Mouse (Mus musculus) lung, adult 2 months (tissue): ENCODE measurements around the gene Tmem266. TPM values are rescaled to one million over a fixed set of nuclear protein-coding genes. Genes with fewer than 3 reads are reported as not detected.

Experiments used
- DNase-seq: peaks from one replicate; pipeline ENCODE4 v3.0.0; 2022
- H3K4me1 ChIP-seq: fragments of 200-500 bp; 2 replicates; pipeline ENCODE4 v1.6.1; 2011; ENCODE audit warnings: low read length; ENCODE audit not compliant: control insufficient read depth, insufficient read depth
- H3K4me3 ChIP-seq: fragments of 200-500 bp; replicated peaks from 2 replicates; pipeline ENCODE3; 2011; ENCODE audit warnings: low read depth, mild to moderate bottlenecking, control low read depth, low read length; ENCODE audit errors: extremely low read depth
- CTCF ChIP-seq: fragments of 200-500 bp; IDR thresholded peaks from 2 replicates; pipeline ENCODE4 v1.5.1; 2011; ENCODE audit warnings: mild to moderate bottlenecking, low read length, control low read depth; ENCODE audit not compliant: insufficient read depth
- POLR2A ChIP-seq: fragments of 200-500 bp; IDR thresholded peaks from 2 replicates; pipeline ENCODE4 v1.6.1; 2011; ENCODE audit warnings: low read depth, mild to moderate bottlenecking, control low read depth, low read length, borderline replicate concordance; ENCODE audit errors: extremely low read depth
- WGBS: fragments of 180-500 bp; shearing (Covaris S2); methylation state at CpG from one replicate; pipeline ENCODE4 v1.1.7; 2018; 5-methylcytosine and 5-hydroxymethylcytosine counted together
- polyA plus RNA-seq: library from polyadenylated mRNA; depleted of rRNA; stranded (reverse); fragments of >200 nt; gene quantifications from 2 replicates; pipeline ENCODE4 v1.2.3, GENCODE M21; 2012; rRNA removed

Gene Tmem266
- polyA plus RNA-seq, 1 experiment: 0.33 TPM

DNA sequence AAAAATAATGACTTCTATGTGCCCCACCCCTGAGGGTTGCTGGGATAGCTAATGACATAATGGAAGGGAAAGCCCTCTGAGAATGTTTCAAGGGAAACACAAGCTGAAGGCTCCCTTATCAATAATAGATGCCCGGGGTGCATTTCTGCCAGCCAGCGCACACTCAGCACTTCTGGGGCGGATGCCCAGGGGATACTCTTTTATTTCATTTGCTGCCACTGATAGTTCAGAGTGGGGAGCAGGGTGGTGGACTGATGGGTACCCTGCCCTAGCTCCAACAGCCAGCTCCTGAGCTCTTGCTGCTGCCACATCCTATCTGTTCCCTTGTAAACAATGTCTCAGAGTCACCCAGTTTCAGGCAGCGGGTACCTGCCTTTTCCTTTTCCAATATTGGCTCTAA lies 120.8 kb downstream of the Tmem266 start:
- TF ChIP-seq POLR2A: no peak
- no peak for DNase-seq
- Histone ChIP-seq H3K4me1 (no peaks in the 10 kb centered on the region), H3K4me3 (no peak overlapping the region)
- 88% methylated on average over 4 of the region's 4 CpGs for WGBS

DNA sequence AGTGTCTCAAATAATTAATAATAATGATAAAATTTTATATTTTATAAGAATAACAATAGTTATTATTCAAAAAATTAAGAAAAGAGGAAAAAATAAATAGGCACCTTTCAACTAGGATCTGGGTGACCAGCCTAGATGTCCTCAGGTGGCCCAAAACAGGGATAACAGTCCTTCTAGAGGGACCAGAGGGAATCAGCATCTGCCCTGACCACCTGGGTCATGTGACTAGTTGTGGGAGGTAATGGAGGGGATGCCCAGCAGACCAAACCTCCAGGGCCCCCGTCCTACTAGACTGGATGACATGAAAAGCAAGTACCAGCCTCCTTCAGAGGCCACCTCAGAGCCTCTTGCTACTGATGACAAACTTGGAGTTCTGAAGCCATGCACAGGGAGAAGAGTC lies 122.4 kb downstream of the Tmem266 start:
- H3K4me1 ChIP-seq: no peaks in the 10 kb centered on the region
- H3K4me3 ChIP-seq: no peak overlapping the region
- TF ChIP-seq POLR2A: no peak
- no peak for TF ChIP-seq CTCF
- DNase-seq: no peak
- 75% methylated on average over 1 of the region's 1 CpGs for WGBS

DNA sequence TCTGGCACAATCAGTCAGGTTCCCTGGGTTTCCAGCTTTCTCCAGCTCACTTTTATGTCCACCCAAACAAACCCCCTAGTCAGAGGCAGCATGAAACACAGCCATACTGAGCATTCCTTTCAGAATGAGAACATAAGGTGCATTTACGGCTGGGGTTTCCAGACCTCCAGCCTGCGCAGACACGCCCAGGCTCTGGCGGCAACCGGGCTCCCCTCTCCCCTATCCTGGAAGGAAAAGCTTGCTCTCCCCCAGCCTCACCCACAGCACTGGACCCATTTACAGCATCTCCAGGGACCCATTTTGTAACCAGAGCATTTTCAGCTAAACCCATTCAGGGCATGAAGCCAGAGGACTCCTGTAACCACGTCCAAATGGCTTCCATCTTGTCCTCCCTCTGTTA lies 123.3 kb downstream of the Tmem266 start:
- Histone ChIP-seq H3K4me1 (no peaks in the 10 kb centered on the region), H3K4me3 (no peak overlapping the region)
- TF ChIP-seq CTCF: no peak
- no peak for TF ChIP-seq POLR2A
- 85% methylated on average over 6 of the region's 6 CpGs for WGBS
- DNase-seq: no peak

DNA sequence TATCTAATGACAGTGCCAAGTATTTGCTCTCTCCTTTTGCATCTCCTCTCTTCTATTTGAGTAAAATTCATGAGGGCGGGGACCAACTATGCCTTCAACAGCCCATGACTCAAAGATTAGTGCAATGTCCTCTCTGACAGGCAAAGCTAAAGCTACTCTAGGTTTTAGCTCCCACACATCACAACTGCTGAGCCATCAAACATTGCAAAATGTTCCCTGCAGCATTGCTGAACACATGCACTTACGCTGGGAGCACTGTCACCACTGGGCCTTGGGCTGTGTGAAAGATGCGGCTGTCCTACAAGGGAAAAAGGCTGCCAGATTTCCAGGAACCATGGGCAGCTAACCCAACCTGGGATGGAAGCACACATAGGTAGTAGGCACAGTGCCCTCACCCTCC lies 124.7 kb downstream of the Tmem266 start:
- no peaks in the 10 kb centered on the region for H3K4me1 ChIP-seq
- TF ChIP-seq CTCF (no peak), POLR2A (no peak)
- no peak for DNase-seq
- no peak overlapping the region for H3K4me3 ChIP-seq
- 87% methylated on average over 3 of the region's 3 CpGs for WGBS

DNA sequence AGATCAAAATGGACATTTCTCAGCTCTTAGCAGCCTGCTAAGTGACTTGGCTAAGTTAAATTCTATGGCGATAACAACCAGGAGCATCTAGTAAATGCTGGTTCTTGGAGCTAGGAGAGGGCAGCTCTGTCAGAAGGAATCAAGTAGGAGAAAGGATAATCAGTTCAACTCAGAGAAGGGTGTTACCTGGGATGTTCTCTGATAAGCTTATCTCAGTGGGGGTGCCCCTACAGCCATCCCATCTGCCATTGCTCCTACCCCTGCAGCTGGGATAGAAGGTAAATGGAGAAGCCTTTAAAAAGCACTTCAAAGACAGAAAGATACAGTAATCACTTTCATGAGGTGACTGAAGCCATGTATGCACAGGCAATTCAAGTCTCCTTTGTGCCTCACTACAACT lies 126.2 kb downstream of the Tmem266 start:
- no peak overlapping the region for H3K4me3 ChIP-seq
- no peaks in the 10 kb centered on the region for H3K4me1 ChIP-seq
- 97% methylated on average over 1 of the region's 1 CpGs for WGBS
- no peak for DNase-seq
- TF ChIP-seq CTCF (no peak), POLR2A (no peak)

DNA sequence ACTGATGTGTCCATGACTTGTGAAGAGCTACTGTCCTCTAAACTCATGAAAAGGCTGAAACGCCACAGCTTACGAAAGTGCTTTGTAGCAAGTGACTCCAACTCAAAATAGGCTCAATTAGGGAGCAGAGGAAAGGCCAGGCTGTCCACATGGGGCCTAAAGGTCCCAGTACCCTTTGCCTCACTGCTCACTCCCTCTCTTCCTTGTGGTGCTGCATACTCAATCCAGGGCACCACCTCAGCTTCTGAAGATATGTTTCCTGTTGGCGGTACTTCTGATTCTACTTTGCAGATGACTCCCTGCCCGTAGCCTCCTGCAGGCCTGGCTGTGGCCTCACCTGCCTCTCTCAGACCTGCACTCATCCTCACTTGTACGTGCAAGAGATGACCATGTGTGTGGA lies 126.7 kb downstream of the Tmem266 start:
- Histone ChIP-seq H3K4me3 (no peak overlapping the region), H3K4me1 (no peaks in the 10 kb centered on the region)
- DNase-seq: no peak
- 91% methylated on average over 5 of the region's 5 CpGs for WGBS
- no peak for TF ChIP-seq CTCF
- TF ChIP-seq POLR2A: no peak

DNA sequence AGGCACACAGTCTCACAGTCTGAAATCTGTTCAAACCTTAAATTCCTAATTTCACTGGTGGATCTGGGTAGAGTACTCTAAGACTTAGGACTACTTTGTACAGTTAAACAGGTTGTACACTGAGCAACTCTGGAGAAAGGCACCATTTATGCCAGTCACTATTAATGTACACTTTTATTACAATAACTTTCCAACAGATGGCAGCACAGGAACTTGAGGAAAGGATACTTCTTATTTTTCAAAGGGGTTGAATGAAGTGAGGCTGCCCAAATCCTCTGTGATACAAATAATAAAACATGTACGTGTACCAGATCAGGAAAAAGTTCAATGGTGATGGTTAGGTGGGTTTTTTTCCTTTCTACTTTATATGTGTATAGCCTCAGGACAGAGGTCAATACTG lies 141.7 kb downstream of the Tmem266 start:
- H3K4me3 ChIP-seq: no peak overlapping the region
- WGBS: 47% methylated on average over 1 of the region's 1 CpGs
- no peak for DNase-seq
- H3K4me1 ChIP-seq: no peaks in the 10 kb centered on the region
- TF ChIP-seq POLR2A: no peak
- TF ChIP-seq CTCF: no peak

DNA sequence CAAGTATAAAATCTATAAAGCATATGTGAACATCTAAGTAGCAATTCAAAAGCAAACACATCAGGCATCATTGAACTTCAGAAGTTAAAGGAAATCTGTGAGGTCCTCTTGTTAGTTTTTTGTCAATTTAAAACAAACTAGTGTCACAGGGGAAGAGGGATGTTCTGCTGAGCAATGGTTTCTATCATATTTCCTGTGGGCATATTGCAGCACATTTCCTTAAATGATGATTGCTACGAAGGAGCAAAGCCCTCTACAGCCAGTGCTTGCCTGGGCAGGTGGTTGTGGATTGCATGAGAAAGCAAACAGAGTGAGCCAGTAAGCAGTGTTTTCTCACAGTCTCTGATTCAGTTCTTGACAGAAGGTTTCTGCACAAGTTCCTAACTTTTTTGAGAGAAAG lies 149.4 kb downstream of the Tmem266 start:
- DNase-seq: no peak
- WGBS: 49% methylated on average over 1 of the region's 1 CpGs
- TF ChIP-seq CTCF: no peak
- no peak overlapping the region for H3K4me3 ChIP-seq
- H3K4me1 ChIP-seq: no peaks in the 10 kb centered on the region

DNA sequence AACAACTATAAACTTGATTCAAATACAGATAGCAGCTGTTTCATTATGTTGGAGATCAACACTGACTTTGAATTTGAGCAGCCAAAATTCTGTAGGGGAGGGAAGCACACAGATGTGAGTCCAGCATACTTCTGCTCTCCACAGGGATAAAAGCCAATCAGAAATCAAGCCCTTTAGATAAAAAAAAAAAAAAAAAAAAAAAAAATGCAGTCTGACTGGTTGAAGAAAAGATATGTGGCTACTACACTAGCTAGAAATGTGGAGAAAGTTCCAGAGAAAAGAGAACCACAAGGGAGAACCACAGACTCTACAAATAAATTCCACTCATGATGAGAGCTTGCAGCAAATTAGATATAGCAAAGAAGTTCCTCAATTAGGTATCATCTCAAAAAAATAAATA lies 152.0 kb downstream of the Tmem266 start:
- H3K4me3 ChIP-seq: no peak overlapping the region
- TF ChIP-seq CTCF: no peak
- no peak for TF ChIP-seq POLR2A
- DNase-seq: no peak
- H3K4me1 ChIP-seq: no peaks in the 10 kb centered on the region

DNA sequence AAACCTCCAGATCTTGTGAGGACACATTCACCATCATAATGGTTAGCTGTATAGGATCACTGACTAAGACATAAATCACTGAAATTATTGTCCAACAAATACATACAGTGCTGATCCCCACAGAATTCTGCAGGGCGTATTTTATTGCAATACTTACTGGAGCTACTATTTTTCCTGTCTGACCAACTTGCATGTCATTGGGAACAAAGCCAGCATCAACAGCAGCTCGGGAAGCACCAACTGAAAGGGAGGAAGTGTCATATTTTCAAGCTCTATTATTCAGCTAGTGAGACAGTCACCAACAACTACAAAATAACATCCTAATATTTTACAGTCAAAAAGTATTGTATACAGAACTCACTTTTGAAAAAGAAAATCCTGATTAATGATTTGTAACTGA lies 155.4 kb downstream of the Tmem266 start:
- Histone ChIP-seq H3K4me3 (no peak overlapping the region), H3K4me1 (no peaks in the 10 kb centered on the region)
- WGBS: 38% methylated on average over 2 of the region's 2 CpGs
- TF ChIP-seq CTCF (no peak), POLR2A (no peak)
- no peak for DNase-seq

Other genes starting within 250 kb of the Tmem266 start
- 9.9 and 11.7 TPM in 2 replicates for gene Ube2q2, start 178.1 kb upstream of the Tmem266 start, polyA plus RNA-seq
- gene Fbxo22, start 118.0 kb upstream of the Tmem266 start, polyA plus RNA-seq: 10.0 and 12.5 TPM in 2 replicates
- 3.5 and 3.7 TPM in 2 replicates for gene Nrg4, start 69 bp upstream of the Tmem266 start, polyA plus RNA-seq
- gene Etfa, start 185.3 kb downstream of the Tmem266 start, polyA plus RNA-seq: 33.7 and 40.6 TPM in 2 replicates
- gene Isl2, start 211.8 kb downstream of the Tmem266 start, polyA plus RNA-seq: 0.22 TPM in 1 of 2 replicates, not detected in the other